Comparison of ENCODE assay signal across 8 mouse cellular contexts in genomic region chr4:70307230-70307629, GRCm38 (mm10).
A peak's percentile ranks its signal among the peaks of the same experiment; 100 is the strongest.
DNase-seq lines count a peak whose midpoint lies in the region; ATAC-seq and TF ChIP-seq lines count a peak whose summit lies in the region.

No protein-coding gene starts in this region.

- TF ChIP-seq POLR2A in heart, adult 2 months (IDR thresholded peaks at IDR 0.05; ENCODE audit: insufficient read depth, low read depth, low read length), result no peak
- TF ChIP-seq POLR2A in spleen, adult 2 months (IDR thresholded peaks at IDR 0.05; ENCODE audit: low read depth, low read length), result no peak

- peak; percentile 60 to 75 for DNase-seq in heart, adult 2 months
- DNase-seq in c-Kit-positive CD71-positive TER-119-negative erythroid progenitor cells, embryonic 14.5 days (ENCODE audit: low read depth), result peak; percentile 32
- DNase-seq in hindbrain, postnatal 0 days (ENCODE audit: low spot score), result peak; percentile 80
- DNase-seq in left cerebral cortex, postnatal 14 days (ENCODE audit: low spot score in 2 of 2), result peak; percentile 86
- peak in 1 of 2 experiments; percentile 42 for DNase-seq in spleen, adult 2 months (ENCODE audit: low read depth in 1 of 2, low spot score in 2 of 2)

- TF ChIP-seq CTCF in heart, adult 2 months (IDR thresholded peaks at IDR 0.05), result no peak; the same call in 1 of the 2 replicates
- peak; percentile 94 for TF ChIP-seq CTCF in hindbrain, postnatal 0 days (IDR thresholded peaks at IDR 0.05; ENCODE audit: low read depth)
- TF ChIP-seq CTCF in spleen, adult 2 months (IDR thresholded peaks at IDR 0.05; ENCODE audit: extremely low read depth, insufficient read depth, insufficient read length, insufficient replicate concordance), result peak; percentile 67; the same call in 1 of the 2 replicates

- H3K9ac ChIP-seq in heart, adult 2 months (ENCODE audit: low read depth, low read length), result no peak overlapping the region
- H3K9ac ChIP-seq in heart, embryonic 12.5 days, result no peak overlapping the region
- H3K9ac ChIP-seq in forebrain, embryonic 13.5 days, result no peak overlapping the region
- no peak overlapping the region for H3K9ac ChIP-seq in hindbrain, postnatal 0 days (replicated peaks; ENCODE audit: low read length)
- no peak overlapping the region for H3K9ac ChIP-seq in midbrain, embryonic 15.5 days

- 53% methylated on average over 4 of the region's 4 CpGs for WGBS in heart, adult 2 months
- WGBS in heart, embryonic 12.5 days, result 64% methylated on average over 4 of the region's 4 CpGs
- WGBS in forebrain, embryonic 13.5 days, result 68% methylated on average over 4 of the region's 4 CpGs
- 57% methylated on average over 4 of the region's 4 CpGs for WGBS in hindbrain, postnatal 0 days
- 66% methylated on average over 4 of the region's 4 CpGs for WGBS in midbrain, embryonic 15.5 days
- WGBS in spleen, adult 2 months, result 54% methylated on average over 4 of the region's 4 CpGs

- no peaks in the 10 kb centered on the region for H3K9me3 ChIP-seq in heart, embryonic 12.5 days (replicated peaks)
- no peaks in the 10 kb centered on the region for H3K9me3 ChIP-seq in forebrain, embryonic 13.5 days (replicated peaks)
- H3K9me3 ChIP-seq in hindbrain, postnatal 0 days (ENCODE audit: low read length), result no peaks in the 10 kb centered on the region
- no peaks in the 10 kb centered on the region for H3K9me3 ChIP-seq in midbrain, embryonic 15.5 days

- no peak overlapping the region for H3K4me3 ChIP-seq in heart, adult 2 months
- no peak overlapping the region for H3K4me3 ChIP-seq in heart, embryonic 12.5 days
- no peak overlapping the region for H3K4me3 ChIP-seq in forebrain, embryonic 13.5 days
- H3K4me3 ChIP-seq in hindbrain, postnatal 0 days (ENCODE audit: low read length), result no peak overlapping the region
- no peak overlapping the region for H3K4me3 ChIP-seq in midbrain, embryonic 15.5 days
- no peak overlapping the region for H3K4me3 ChIP-seq in spleen, adult 2 months (ENCODE audit: extremely low read depth, insufficient read depth, insufficient read length)

- intact Hi-C loops in heart, adult 2 months (cut with DNase I), result loop anchor here (1.0 kb wide), 1 partner anchor 42 kb away; no protein-coding TSS in a partner anchor
- intact Hi-C loops in left cerebral cortex, postnatal 14 days (cut with DNase I), result loop anchor here (2.0 to 10.0 kb wide), 2 partner anchors 42 to 1352 kb away; partner anchors contain the start of gene Brinp1

- no peaks in the 10 kb centered on the region for H3K79me2 ChIP-seq in heart, adult 2 months (replicated peaks; ENCODE audit: control insufficient read depth, insufficient read depth, low read length)

- H3K4me1 ChIP-seq in heart, adult 2 months (ENCODE audit: control insufficient read depth, insufficient read depth, low read length), result no peaks in the 10 kb centered on the region
- H3K4me1 ChIP-seq in heart, embryonic 12.5 days (replicated peaks), result peaks cover 5% of the 10 kb centered on the region; the same call in 1 of the 2 replicates
- H3K4me1 ChIP-seq in forebrain, embryonic 13.5 days, result peaks cover 4% of the 10 kb centered on the region
- peaks cover 7% of the 10 kb centered on the region; the same call in 1 of the 2 replicates for H3K4me1 ChIP-seq in hindbrain, postnatal 0 days (ENCODE audit: insufficient read depth, low read length)
- peaks cover 6% of the 10 kb centered on the region; the same call in 1 of the 2 replicates for H3K4me1 ChIP-seq in midbrain, embryonic 15.5 days
- H3K4me1 ChIP-seq in spleen, adult 2 months (ENCODE audit: control insufficient read depth, insufficient read depth, insufficient read length), result no peaks in the 10 kb centered on the region

- H3K27me3 ChIP-seq in heart, adult 2 months (ENCODE audit: control insufficient read depth, insufficient read depth, low read length), result no peaks in the 10 kb centered on the region
- H3K27me3 ChIP-seq in heart, embryonic 12.5 days (replicated peaks), result no peaks in the 10 kb centered on the region
- H3K27me3 ChIP-seq in forebrain, embryonic 13.5 days, result no peaks in the 10 kb centered on the region
- H3K27me3 ChIP-seq in hindbrain, postnatal 0 days (ENCODE audit: insufficient read depth, low read length), result no peaks in the 10 kb centered on the region
- H3K27me3 ChIP-seq in midbrain, embryonic 15.5 days (replicated peaks), result no peaks in the 10 kb centered on the region
- no peaks in the 10 kb centered on the region for H3K27me3 ChIP-seq in spleen, adult 2 months (ENCODE audit: control insufficient read depth, insufficient read depth, low read length)

- H3K27ac ChIP-seq in heart, adult 2 months, result no peak overlapping the region
- H3K27ac ChIP-seq in heart, embryonic 12.5 days (ENCODE audit: poor library complexity, severe bottlenecking), result no peak overlapping the region
- H3K27ac ChIP-seq in forebrain, embryonic 13.5 days, result no peak overlapping the region
- H3K27ac ChIP-seq in hindbrain, postnatal 0 days, result no peak overlapping the region
- H3K27ac ChIP-seq in midbrain, embryonic 15.5 days, result no peak overlapping the region
- H3K27ac ChIP-seq in spleen, adult 2 months (ENCODE audit: insufficient read depth, low read length), result no peak overlapping the region

- TF ChIP-seq EP300 in heart, adult 2 months (IDR thresholded peaks at IDR 0.05; ENCODE audit: insufficient read depth, low read depth, low read length), result 0 out of 2 replicates have a peak, but pooled peaks have one; percentile 54

- no peak overlapping the region for H3K4me2 ChIP-seq in heart, embryonic 12.5 days
- no peak overlapping the region for H3K4me2 ChIP-seq in forebrain, embryonic 13.5 days
- no peak overlapping the region for H3K4me2 ChIP-seq in hindbrain, postnatal 0 days (ENCODE audit: low read depth, low read length)
- no peak overlapping the region for H3K4me2 ChIP-seq in midbrain, embryonic 15.5 days

- H3K36me3 ChIP-seq in heart, adult 2 months (ENCODE audit: control insufficient read depth, insufficient read depth, low read length), result no peaks in the 10 kb centered on the region
- peaks cover 6% of the 10 kb centered on the region for H3K36me3 ChIP-seq in heart, embryonic 12.5 days
- H3K36me3 ChIP-seq in forebrain, embryonic 13.5 days (ENCODE audit: poor library complexity, severe bottlenecking), result peaks cover 19% of the 10 kb centered on the region; the same call in 1 of the 2 replicates
- H3K36me3 ChIP-seq in hindbrain, postnatal 0 days (ENCODE audit: insufficient read depth, low read length), result no peaks in the 10 kb centered on the region
- H3K36me3 ChIP-seq in midbrain, embryonic 15.5 days (replicated peaks), result no peaks in the 10 kb centered on the region
- no peaks in the 10 kb centered on the region for H3K36me3 ChIP-seq in spleen, adult 2 months (ENCODE audit: control insufficient read depth, insufficient read depth, low read length)

- ATAC-seq in heart, embryonic 12.5 days (ENCODE audit: insufficient number of reproducible peaks, low FRiP score), result no peak
- peak; percentile 22; the same call in 1 of the 2 replicates for ATAC-seq in forebrain, embryonic 13.5 days
- ATAC-seq in hindbrain, postnatal 0 days, result no peak
- peak; percentile 46 for ATAC-seq in midbrain, embryonic 15.5 days (replicated peaks)

Comparison
In these comparisons a context has a peak if more than half of its experiments do, and no peak if none do; other contexts are left out.
1. ATAC-seq: peak in forebrain, embryonic 13.5 days (single experiment) and midbrain, embryonic 15.5 days (single experiment); none in heart, embryonic 12.5 days (single experiment) and hindbrain, postnatal 0 days (single experiment).